Mouse (Mus musculus) kidney, postnatal 0 days (tissue): ENCODE measurements around the gene Gm42517. TPM values are rescaled to one million over a fixed set of nuclear protein-coding genes. Genes with fewer than 3 reads are reported as not detected.

Source experiments
- ATAC-seq: fragments of 200-750 bp; cut with Nextera tagmentation; replicated peaks from 2 replicates; pipeline ENCODE4 v1.8.0; 2017; ENCODE audit warnings: low read depth, moderate number of reproducible peaks, moderate TSS enrichment, moderate library complexity; ENCODE audit not compliant: low FRiP score
- DNase-seq: peaks from one replicate; pipeline ENCODE4 v3.0.0-alpha.2; 2016; ENCODE audit warnings: low spot score
- H3K27ac ChIP-seq: fragments of 300-500 bp; sonication (generic); 2 replicates; pipeline ENCODE4 v1.5.1; 2014; ENCODE audit warnings: mild to moderate bottlenecking
- H3K27me3 ChIP-seq: fragments of 300-500 bp; sonication (generic); 2 replicates; pipeline ENCODE4 v1.6.1; 2014; ENCODE audit warnings: low read length, mixed read lengths; ENCODE audit not compliant: insufficient read depth
- H3K36me3 ChIP-seq: fragments of 300-500 bp; sonication (generic); 2 replicates; pipeline ENCODE4 v1.6.1; 2014; ENCODE audit warnings: low read length, mixed read lengths; ENCODE audit not compliant: insufficient read depth
- H3K4me1 ChIP-seq: fragments of 300-500 bp; sonication (generic); replicated peaks from 2 replicates; pipeline ENCODE4 v1.6.1; 2014; ENCODE audit warnings: antibody characterized with exemption, low read length, mixed read lengths; ENCODE audit not compliant: insufficient read depth
- H3K4me2 ChIP-seq: fragments of 300-500 bp; sonication (generic); 2 replicates; pipeline ENCODE4 v1.6.1; 2014; ENCODE audit warnings: mild to moderate bottlenecking, low read length, moderate library complexity, mixed read lengths
- H3K4me3 ChIP-seq: fragments of 300-500 bp; sonication (generic); replicated peaks from 2 replicates; pipeline ENCODE4 v1.5.1; 2014; ENCODE audit warnings: low read depth, low read length
- H3K9ac ChIP-seq: fragments of 300-500 bp; sonication (generic); 2 replicates; pipeline ENCODE4 v1.6.1; 2014; ENCODE audit warnings: low read depth, low read length
- H3K9me3 ChIP-seq: fragments of 300-500 bp; sonication (generic); replicated peaks from 2 replicates; pipeline ENCODE4 v1.6.1; 2016; ENCODE audit warnings: low read length, inconsistent platforms, mixed read lengths
- CTCF ChIP-seq: IDR thresholded peaks from 2 replicates; pipeline ENCODE4 v1.5.1; 2016; ENCODE audit warnings: antibody characterized with exemption, low read depth, mild to moderate bottlenecking, moderate library complexity
- WGBS: fragments of 180-500 bp; shearing (Covaris S2); extraction: QIAGEN DNeasy Blood & Tissue Kit; methylation state at CpG from one replicate; pipeline ENCODE4 v1.1.7; 2014; 5-methylcytosine and 5-hydroxymethylcytosine counted together
- polyA plus RNA-seq: library from polyadenylated mRNA; unstranded; fragments of >200 nt; fragmentation: Nextera tagmentation; extraction: Ambion mirVana; gene quantifications from 2 replicates; pipeline ENCODE4 v1.2.1, GENCODE M21; 2015

Gm42517 gene
- polyA plus RNA-seq, 1 experiment from 2014 or later, result 0.09 TPM

GRCm38 (mm10) chr5:108359491-108359890 lies 8.2 kb downstream of the Gm42517 start:
- H3K36me3 ChIP-seq, result no peaks in the 10 kb centered on the region
- no peaks in the 10 kb centered on the region for H3K4me1 ChIP-seq
- no peaks in the 10 kb centered on the region for H3K9me3 ChIP-seq
- WGBS, result 84% methylated on average over 9 of the region's 9 CpGs
- no peak overlapping the region for H3K9ac ChIP-seq
- no peak overlapping the region for H3K27ac ChIP-seq
- H3K4me2 ChIP-seq, result no peak overlapping the region
- peaks cover 14% of the 10 kb centered on the region for H3K27me3 ChIP-seq
- ATAC-seq (no peak), DNase-seq (no peak)
- no peak for TF ChIP-seq CTCF
- no peak overlapping the region for H3K4me3 ChIP-seq

GRCm38 (mm10) chr5:108357862-108358261 lies 9.9 kb downstream of the Gm42517 start:
- Histone ChIP-seq H3K9ac (no peak overlapping the region), H3K9me3 (no peaks in the 10 kb centered on the region), H3K4me3 (no peak overlapping the region), H3K27me3 (no peaks in the 10 kb centered on the region), H3K4me1 (no peaks in the 10 kb centered on the region), H3K4me2 (no peak overlapping the region), H3K27ac (no peak overlapping the region), H3K36me3 (no peaks in the 10 kb centered on the region)
- ATAC-seq, result no peak
- no peak for TF ChIP-seq CTCF
- WGBS, result 91% methylated on average over 1 of the region's 1 CpGs
- no peak for DNase-seq

GRCm38 (mm10) chr5:108354056-108354455 lies 13.7 kb downstream of the Gm42517 start:
- no peak for ATAC-seq
- H3K27me3 ChIP-seq, result no peaks in the 10 kb centered on the region
- H3K9ac ChIP-seq, result no peak overlapping the region
- no peak for TF ChIP-seq CTCF
- H3K36me3 ChIP-seq, result no peaks in the 10 kb centered on the region
- H3K4me1 ChIP-seq, result no peaks in the 10 kb centered on the region
- H3K4me2 ChIP-seq, result no peak overlapping the region
- no peak overlapping the region for H3K4me3 ChIP-seq
- H3K9me3 ChIP-seq, result no peaks in the 10 kb centered on the region
- WGBS, result 80% methylated on average over 2 of the region's 2 CpGs
- no peak for DNase-seq
- H3K27ac ChIP-seq, result no peak overlapping the region

- H3K36me3 ChIP-seq, result peaks cover 11% of the 10 kb centered on the region; the same call in 1 of the 2 replicates
- H3K27me3 ChIP-seq, result no peaks in the 10 kb centered on the region
- no peaks in the 10 kb centered on the region for H3K9me3 ChIP-seq
- H3K4me2 ChIP-seq, result no peak overlapping the region
- no peaks in the 10 kb centered on the region for H3K4me1 ChIP-seq
- TF ChIP-seq CTCF, result no peak
- H3K27ac ChIP-seq, result no peak overlapping the region
- no peak overlapping the region for H3K4me3 ChIP-seq
- ATAC-seq (no peak), DNase-seq (no peak)
- 94% methylated on average over 9 of the region's 9 CpGs for WGBS
- H3K9ac ChIP-seq, result no peak overlapping the region
These were observed 18.1 kb downstream of the Gm42517 start for GRCm38 (mm10) chr5:108349511-108350148.

DNA sequence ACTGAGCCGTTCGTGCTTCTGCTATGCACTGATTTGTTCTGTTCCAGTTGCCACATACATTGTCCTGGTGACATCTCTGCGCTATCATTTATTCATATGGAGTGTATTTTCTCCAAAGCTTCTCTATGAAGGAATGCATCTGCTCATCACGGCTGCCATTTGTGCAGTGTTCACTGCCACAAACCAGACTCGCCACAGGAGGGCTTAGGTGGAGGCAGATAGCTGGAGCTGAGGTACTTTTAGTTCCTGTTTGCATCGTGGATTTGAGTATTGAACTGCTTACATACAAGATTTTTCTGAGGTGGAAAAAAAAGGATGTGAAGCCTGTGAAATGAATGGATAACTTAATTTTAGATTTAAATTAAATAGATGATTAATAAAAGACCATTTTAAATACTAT lies 19.9 kb downstream of the Gm42517 start:
- H3K9ac ChIP-seq, result no peak overlapping the region
- no peak for DNase-seq
- no peaks in the 10 kb centered on the region for H3K4me1 ChIP-seq
- no peak overlapping the region for H3K4me2 ChIP-seq
- ATAC-seq, result no peak
- WGBS, result 84% methylated on average over 6 of the region's 6 CpGs
- no peak for TF ChIP-seq CTCF
- H3K9me3 ChIP-seq, result no peaks in the 10 kb centered on the region
- peaks cover 15% of the 10 kb centered on the region; the same call in 1 of the 2 replicates for H3K36me3 ChIP-seq
- no peaks in the 10 kb centered on the region for H3K27me3 ChIP-seq
- no peak overlapping the region for H3K27ac ChIP-seq
- no peak overlapping the region for H3K4me3 ChIP-seq

GRCm38 (mm10) chr5:108345313-108346071 lies 22.2 kb downstream of the Gm42517 start:
- TF ChIP-seq CTCF, result no peak
- no peak overlapping the region for H3K4me3 ChIP-seq
- no peak overlapping the region for H3K9ac ChIP-seq
- H3K4me2 ChIP-seq, result no peak overlapping the region
- H3K27me3 ChIP-seq, result no peaks in the 10 kb centered on the region
- H3K36me3 ChIP-seq, result peaks cover 19% of the 10 kb centered on the region; the same call in 1 of the 2 replicates
- ATAC-seq (no peak), DNase-seq (no peak)
- no peaks in the 10 kb centered on the region for H3K4me1 ChIP-seq
- H3K27ac ChIP-seq, result no peak overlapping the region
- 88% methylated on average over 10 of the region's 10 CpGs for WGBS
- H3K9me3 ChIP-seq, result no peaks in the 10 kb centered on the region
